In the genomic region with DNA sequence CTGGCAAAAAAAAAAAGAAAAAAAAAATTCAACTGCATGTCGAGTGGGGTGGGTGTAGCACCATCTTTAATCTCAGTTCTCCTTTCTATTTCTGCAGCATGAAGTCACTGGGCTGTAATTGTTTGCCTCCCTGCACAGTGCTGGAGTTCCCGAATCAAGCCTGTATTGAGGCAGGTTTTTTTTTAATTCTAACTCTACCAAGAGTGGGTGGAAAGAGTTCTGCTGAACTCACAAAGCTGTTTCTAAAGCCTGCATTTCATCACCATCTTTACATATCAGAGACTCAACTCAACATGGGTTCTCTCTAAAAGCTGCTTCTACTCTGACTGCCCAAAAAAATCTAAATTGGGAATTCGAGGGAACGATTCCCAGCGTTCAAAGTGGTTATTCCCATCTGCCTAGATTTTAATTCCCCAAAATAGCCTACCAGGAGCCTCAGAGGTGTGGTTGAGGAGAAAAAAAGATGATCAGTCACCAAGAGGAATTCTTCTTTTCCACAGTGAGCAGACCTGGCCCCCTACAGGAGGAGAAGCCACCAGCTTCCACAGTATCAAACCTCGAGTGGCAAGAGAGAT, we compare ENCODE assay signal across 24 mouse cellular contexts.
A peak's percentile ranks its signal among the peaks of the same experiment; 100 is the strongest.
DNase-seq lines count a peak whose midpoint lies in the region; TF ChIP-seq lines count a peak whose summit lies in the region.
"Had no signal": no experiment of that assay in that cellular context is flagged by ENCODE, and none has a peak within 500 bp of the region (broad histone marks: within the 10 kb centered on the region; RNA-seq: fewer than 3 reads in every experiment).

No protein-coding gene starts in this region.

- H3K9me3 ChIP-seq in CH12.LX (replicated peaks; ENCODE audit: low read length): peaks cover 6% of the 10 kb centered on the region
- peaks cover 14% of the 10 kb centered on the region for H3K9me3 ChIP-seq in embryonic facial prominence, embryonic 10.5 days
- H3K9me3 ChIP-seq: forebrain, embryonic 12.5 days; limb, embryonic 10.5 days; neural tube, embryonic 12.5 days had no signal

- H3K79me2 ChIP-seq in CH12.LX (replicated peaks; ENCODE audit: control insufficient read depth, extremely low read depth, insufficient read depth, poor library complexity, severe bottlenecking): no peaks in the 10 kb centered on the region

- dilution Hi-C loops in CH12.LX (cut with MboI; ENCODE audit: extremely low pct_ligation_motif_present, extremely low pct_unique_long_range_greater_than_20kb, low sequenced_read_pairs): no loop called here

- no peak for TF ChIP-seq POLR2A in CH12.LX (IDR thresholded peaks at IDR 0.05; ENCODE audit: low read depth, low read length)

- H3K4me2 ChIP-seq in CH12.LX (ENCODE audit: insufficient read depth, low read depth, poor library complexity, severe bottlenecking): peak overlapping the region; percentile 69
- H3K4me2 ChIP-seq: forebrain, embryonic 12.5 days; heart, embryonic 11.5 days; liver, embryonic 11.5 days; neural tube, embryonic 12.5 days had no signal

- peak overlapping the region; percentile 38; the same call in 1 of the 2 replicates for H3K27ac ChIP-seq in CH12.LX (ENCODE audit: insufficient read depth, low read depth)
- H3K27ac ChIP-seq in embryonic facial prominence, embryonic 10.5 days (replicated peaks): no peak overlapping the region
- H3K27ac ChIP-seq: forebrain, embryonic 12.5 days; hindbrain, postnatal 0 days; limb, embryonic 10.5 days; neural tube, embryonic 12.5 days had no signal

- H3K9ac ChIP-seq in CH12.LX (ENCODE audit: insufficient read depth, low read depth): no peak overlapping the region
- H3K9ac ChIP-seq: forebrain, embryonic 12.5 days; neural tube, embryonic 12.5 days had no signal

- TF ChIP-seq RAD21 in CH12.LX (IDR thresholded peaks at IDR 0.05; ENCODE audit: low read depth, low read length): no peak; the same call in 1 of the 2 replicates

- peaks cover 0 to 21% of the 10 kb centered on the region in 2 experiments; a peak in 2 of 4 replicates for H3K4me1 ChIP-seq in CH12.LX (ENCODE audit: control insufficient read depth in 1 of 2, insufficient read depth in 2 of 2)
- 0 out of 2 replicates have a peak, but pooled peaks cover 3% of the 10 kb centered on the region for H3K4me1 ChIP-seq in embryonic facial prominence, embryonic 10.5 days
- H3K4me1 ChIP-seq: forebrain, embryonic 12.5 days; neural tube, embryonic 12.5 days had no signal

- in situ Hi-C loops in CH12.LX (cut with MboI; ENCODE audit: low pct_ligation_motif_present, low pct_unique_long_range_greater_than_20kb, low sequenced_read_pairs): no loop called here

- H3K4me3 ChIP-seq in CH12.LX (replicated peaks in 1 of 3; ENCODE audit: low read depth in 2 of 3, low read length in 2 of 3, poor library complexity in 1 of 3): no peak overlapping the region
- no peak overlapping the region for H3K4me3 ChIP-seq in embryonic facial prominence, embryonic 10.5 days
- H3K4me3 ChIP-seq: forebrain, embryonic 12.5 days; limb, embryonic 10.5 days; neural tube, embryonic 12.5 days had no signal

- no peaks in the 10 kb centered on the region for H3K27me3 ChIP-seq in CH12.LX (replicated peaks)
- no peaks in the 10 kb centered on the region for H3K27me3 ChIP-seq in embryonic facial prominence, embryonic 10.5 days (replicated peaks; ENCODE audit: low read depth, poor library complexity, severe bottlenecking)
- H3K27me3 ChIP-seq: forebrain, embryonic 12.5 days; neural tube, embryonic 12.5 days; Patski had no signal

- peak; percentile 8 to 47 for DNase-seq in heart, adult 9 months (ENCODE audit: low spot score in 2 of 2)
- no peak for DNase-seq in heart, postnatal 10 days
- peak; percentile 70 for DNase-seq in CH12.LX (ENCODE audit: extremely low read depth)
- DNase-seq in frontal cortex, postnatal 14 days (ENCODE audit: low spot score in 2 of 2): peak; percentile 21 to 22
- peak; percentile 20 to 92 for DNase-seq in left cerebral cortex, postnatal 25 days (ENCODE audit: low spot score in 2 of 2)
- no peak for DNase-seq in embryonic facial prominence, embryonic 10.5 days (ENCODE audit: low spot score)
- DNase-seq in cerebellum, postnatal 25 days: no peak
- DNase-seq in urinary bladder, postnatal 14 days (ENCODE audit: low spot score): no peak
- DNase-seq: adrenal gland, postnatal 36 days; B cell, adult 2 months; cerebellum, adult 9-11 months; gastrocnemius, postnatal 10 days; kidney, adult 18-20 months; kidney, postnatal 25 days; lung, adult 2 months; lung, postnatal 36 days; thymus, adult 2 months had no signal

- TF ChIP-seq EP300 in CH12.LX (IDR thresholded peaks at IDR 0.05; ENCODE audit: low read length): peak; percentile 91

- 0 out of 4 replicates have a peak, but pooled peaks of 1 of the 2 experiments have one; percentile 6 for TF ChIP-seq CTCF in CH12.LX (conservative IDR thresholded peaks at IDR 0.05 in 1 of 2, IDR thresholded peaks at IDR 0.05 in 1 of 2; ENCODE audit: low read depth in 2 of 2, low read length in 2 of 2)

- 91% methylated on average over 6 of the region's 6 CpGs for WGBS in embryonic facial prominence, embryonic 10.5 days

- intact Hi-C loops in heart, postnatal 10 days (cut with DNase I): no loop called here
- intact Hi-C loops in left cerebral cortex, postnatal 25 days (cut with DNase I): loop anchor here (2.0 kb wide), 1 partner anchor 86 kb away; no protein-coding TSS in a partner anchor

- no peaks in the 10 kb centered on the region for H3K36me3 ChIP-seq in CH12.LX (replicated peaks in 1 of 2; ENCODE audit: control insufficient read depth in 1 of 2, insufficient read depth in 1 of 2, low read length in 1 of 2)
- no peaks in the 10 kb centered on the region for H3K36me3 ChIP-seq in embryonic facial prominence, embryonic 10.5 days (replicated peaks)
- H3K36me3 ChIP-seq: forebrain, embryonic 12.5 days; limb, embryonic 10.5 days; neural tube, embryonic 12.5 days had no signal

TF ChIP-seq in CH12.LX, 34 proteins besides CTCF, POLR2A, EP300 and RAD21:
- TF ChIP-seq IRF4 (IDR thresholded peaks at IDR 0.05; ENCODE audit: low read depth, low read length) (peak; percentile 93), ZNF384 (IDR thresholded peaks at IDR 0.05; ENCODE audit: low read depth, low read length) (peak; percentile 97), SMC3 (IDR thresholded peaks at IDR 0.05; ENCODE audit: low read depth, low read length) (no peak), BHLHE40 (IDR thresholded peaks at IDR 0.05; ENCODE audit: low read depth, low read length) (peak; percentile 36), CHD2 (IDR thresholded peaks at IDR 0.05; ENCODE audit: low read length) (peak; percentile 30; the same call in 1 of the 2 replicates), ZMIZ1 (IDR thresholded peaks at IDR 0.05; ENCODE audit: low read depth, low read length) (no peak), MAX (IDR thresholded peaks at IDR 0.05; ENCODE audit: low read length) (0 out of 2 replicates have a peak, but pooled peaks have one; percentile 28), MXI1 (IDR thresholded peaks at IDR 0.05; ENCODE audit: low read depth, low read length) (no peak), JUND (conservative IDR thresholded peaks at IDR 0.05; ENCODE audit: low read depth, low read length) (peak; percentile 78), TBP (conservative IDR thresholded peaks at IDR 0.05; ENCODE audit: low read depth, low read length) (no peak), MEF2A (IDR thresholded peaks at IDR 0.05; ENCODE audit: borderline replicate concordance, low read depth, low read length) (peak; percentile 100), KAT2A (IDR thresholded peaks at IDR 0.05; ENCODE audit: insufficient replicate concordance, low read length) (no peak), RCOR1 (conservative IDR thresholded peaks at IDR 0.05; ENCODE audit: low read depth, low read length) (peak; percentile 34; the same call in 1 of the 2 replicates), ETS1 (conservative IDR thresholded peaks at IDR 0.05; ENCODE audit: low read depth, low read length) (peak; percentile 73), ELF1 (IDR thresholded peaks at IDR 0.05; ENCODE audit: low read depth, low read length) (no peak), JUN (IDR thresholded peaks at IDR 0.05; ENCODE audit: insufficient read depth, low read depth, low read length) (peak; percentile 98), MAZ (IDR thresholded peaks at IDR 0.05; ENCODE audit: low read depth, low read length) (no peak), ZC3H11A (IDR thresholded peaks at IDR 0.05; ENCODE audit: low read depth, low read length) (no peak), MAFK (IDR thresholded peaks at IDR 0.05; ENCODE audit: insufficient replicate concordance, low read length) (no peak), NRF1 (IDR thresholded peaks at IDR 0.05; ENCODE audit: low read depth, low read length) (no peak), MYC (IDR thresholded peaks at IDR 0.05; ENCODE audit: low read depth, low read length) (0 out of 2 replicates have a peak, but pooled peaks have one; percentile 52)
TF ChIP-seq in CH12.LX: peak in this region for 11.

Comparison
In these comparisons a context has a peak if more than half of its experiments do, and no peak if none do; other contexts are left out.
1. DNase-seq: peak in heart, adult 9 months (2 of 2), CH12.LX (single experiment), frontal cortex, postnatal 14 days (2 of 2) and left cerebral cortex, postnatal 25 days (2 of 2); none in heart, postnatal 10 days (0 of 2), embryonic facial prominence, embryonic 10.5 days (single experiment), cerebellum, postnatal 25 days (0 of 2) and urinary bladder, postnatal 14 days (single experiment).